Mouse (Mus musculus) neural tube, embryonic 15.5 days (tissue): ENCODE results near the gene Resf1. TPM values are rescaled to one million over a fixed set of nuclear protein-coding genes. Genes with fewer than 3 reads are reported as not detected.
"Not testable (repeated sequence)": the region's sequence is repeated elsewhere in the genome, so short reads cannot be mapped to it uniquely, and the experiment has no call there.

Experiments
- ATAC-seq: fragments of 200-750 bp; cut with Nextera tagmentation; 2 replicates; pipeline ENCODE4 v1.8.0; 2017; ENCODE audit warnings: mild to moderate bottlenecking, moderate TSS enrichment, moderate library complexity; ENCODE audit not compliant: low FRiP score
- H3K27ac ChIP-seq: fragments of 300-500 bp; sonication (generic); replicated peaks from 2 replicates; pipeline ENCODE4 v1.5.1; 2015; ENCODE audit warnings: mild to moderate bottlenecking, inconsistent platforms
- H3K27me3 ChIP-seq: fragments of 300-500 bp; sonication (generic); replicated peaks from 2 replicates; pipeline ENCODE4 v1.6.1; 2015; ENCODE audit warnings: inconsistent platforms
- H3K36me3 ChIP-seq: fragments of 300-500 bp; sonication (generic); 2 replicates; pipeline ENCODE4 v1.6.1; 2015; ENCODE audit warnings: inconsistent platforms
- H3K4me1 ChIP-seq: fragments of 300-500 bp; sonication (generic); 2 replicates; pipeline ENCODE4 v1.6.1; 2015; ENCODE audit warnings: inconsistent platforms
- H3K4me2 ChIP-seq: fragments of 300-500 bp; sonication (generic); 2 replicates; pipeline ENCODE4 v1.6.1; 2015; ENCODE audit warnings: inconsistent platforms, mild to moderate bottlenecking, moderate library complexity
- H3K4me3 ChIP-seq: fragments of 300-500 bp; sonication (generic); replicated peaks from 2 replicates; pipeline ENCODE4 v1.5.1; 2015; ENCODE audit warnings: mild to moderate bottlenecking, inconsistent platforms
- H3K9ac ChIP-seq: fragments of 300-500 bp; sonication (generic); replicated peaks from 2 replicates; pipeline ENCODE4 v1.6.1; 2015; ENCODE audit warnings: mild to moderate bottlenecking, inconsistent platforms
- H3K9me3 ChIP-seq: fragments of 300-500 bp; sonication (generic); replicated peaks from 2 replicates; pipeline ENCODE4 v1.6.1; 2016; ENCODE audit warnings: inconsistent platforms
- WGBS: fragments of 180-500 bp; shearing (Covaris S2); methylation state at CpG from one replicate; pipeline ENCODE4 v1.1.7; 2015; ENCODE audit warnings: mixed read lengths; 5-methylcytosine and 5-hydroxymethylcytosine counted together
- polyA plus RNA-seq: library from polyadenylated mRNA; unstranded; fragments of >200 nt; fragmentation: Nextera tagmentation; extraction: Ambion mirVana; gene quantifications from 2 replicates; pipeline ENCODE4 v1.2.1, GENCODE M21; 2015

The Resf1 gene
- polyA plus RNA-seq = 25.5 and 34.4 TPM in 2 replicates

DNA sequence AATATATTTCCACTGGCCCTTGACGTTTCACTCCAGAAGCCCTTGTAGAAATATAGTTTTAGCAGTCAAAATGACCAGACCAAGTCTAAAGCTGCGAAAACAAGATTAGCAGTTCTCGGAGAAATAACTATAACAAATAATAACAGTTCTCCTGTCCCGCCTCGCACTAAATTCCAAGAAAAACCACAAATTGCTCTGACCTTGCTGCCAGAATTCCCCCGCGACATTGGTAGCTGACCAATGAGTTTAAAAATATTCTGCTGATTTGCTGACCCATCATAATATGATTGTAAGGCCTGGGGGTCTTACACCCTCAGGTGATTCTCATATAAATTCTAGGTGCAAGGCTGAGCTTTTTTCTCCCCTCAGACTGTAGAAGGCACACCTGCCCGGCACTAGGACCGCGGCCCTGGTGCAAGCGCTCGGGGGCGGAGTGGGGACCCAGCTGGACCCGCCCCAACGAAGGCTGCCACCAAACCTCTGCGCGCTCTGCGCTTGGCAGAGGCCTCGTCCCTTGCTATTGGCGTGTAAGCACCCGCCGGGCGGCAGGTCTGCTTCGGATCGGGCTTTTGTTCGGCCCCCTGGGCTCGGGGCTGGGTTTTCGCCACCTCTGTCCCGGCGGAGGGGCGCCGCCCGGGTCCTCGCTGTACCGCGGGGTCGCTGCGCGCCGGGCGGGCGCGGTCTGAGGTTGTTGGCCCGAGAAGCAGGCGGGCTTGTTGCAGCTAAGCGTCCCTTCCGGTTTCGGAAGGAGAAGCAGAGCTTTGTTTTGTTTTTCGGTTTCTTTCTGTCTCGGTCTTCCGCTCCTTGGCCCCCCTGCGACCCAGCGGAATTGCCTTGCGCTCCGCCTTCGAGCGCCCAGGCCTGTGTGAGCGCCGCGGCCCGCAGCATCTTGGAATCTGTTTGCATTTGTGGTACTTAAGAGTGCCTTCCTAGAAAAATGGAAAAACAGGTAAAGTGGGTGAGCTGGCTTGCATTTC lies at the start of gene Resf1:
Gene Resf1 (plus strand): TSS at position 459 of the 977 bp plus-strand sequence.
- Histone ChIP-seq H3K4me3 (peak within 1 kb of the TSS; percentile 97), H3K4me1 (peaks cover 20% of the 10 kb centered on the region)
- 4% methylated on average over 59 of the region's 61 CpGs for WGBS

DNA sequence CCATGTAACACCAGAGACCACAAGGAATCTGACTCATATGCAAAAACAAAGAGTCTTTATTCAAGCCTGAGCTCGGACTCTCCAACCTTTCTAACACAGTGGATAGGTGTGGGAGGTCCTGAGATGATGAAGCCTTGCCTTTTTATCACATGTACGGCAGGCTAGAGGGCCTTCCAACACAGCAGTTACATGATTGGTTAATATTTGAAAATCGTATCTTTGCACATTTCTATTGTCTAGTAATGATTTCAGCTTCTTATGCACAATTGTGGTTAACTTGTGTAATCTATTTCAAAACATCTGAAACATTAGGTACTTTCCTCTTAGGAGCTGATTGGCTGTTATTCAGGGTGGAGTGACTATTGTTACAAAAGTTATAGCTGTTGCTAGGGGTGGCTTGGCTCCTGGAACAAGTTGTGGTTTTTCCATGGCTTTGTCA lies 48.4 kb upstream of the Resf1 start:
- Histone ChIP-seq H3K4me2 (no peak overlapping the region), H3K27ac (no peak overlapping the region), H3K27me3 (no peaks in the 10 kb centered on the region), H3K4me3 (no peak overlapping the region), H3K36me3 (no peaks in the 10 kb centered on the region), H3K4me1 (no peaks in the 10 kb centered on the region), H3K9me3 (no peaks in the 10 kb centered on the region; the same call in 1 of the 2 replicates), H3K9ac (no peak overlapping the region)
- no peak for ATAC-seq
- 84% methylated on average over 3 of the region's 3 CpGs for WGBS

More for the DNA sequence above, at the start of gene Resf1:
- peaks cover 13% of the 10 kb centered on the region; the same call in 1 of the 2 replicates for H3K36me3 ChIP-seq
- H3K4me2 ChIP-seq = peak within 1 kb of the TSS; percentile 59
- H3K9me3 ChIP-seq = no peaks in the 10 kb centered on the region
- H3K9ac ChIP-seq = peak within 1 kb of the TSS; percentile 99
- peak; percentile 99 for ATAC-seq
- H3K27ac ChIP-seq = peak within 1 kb of the TSS; percentile 99
- no peaks in the 10 kb centered on the region for H3K27me3 ChIP-seq

DNA sequence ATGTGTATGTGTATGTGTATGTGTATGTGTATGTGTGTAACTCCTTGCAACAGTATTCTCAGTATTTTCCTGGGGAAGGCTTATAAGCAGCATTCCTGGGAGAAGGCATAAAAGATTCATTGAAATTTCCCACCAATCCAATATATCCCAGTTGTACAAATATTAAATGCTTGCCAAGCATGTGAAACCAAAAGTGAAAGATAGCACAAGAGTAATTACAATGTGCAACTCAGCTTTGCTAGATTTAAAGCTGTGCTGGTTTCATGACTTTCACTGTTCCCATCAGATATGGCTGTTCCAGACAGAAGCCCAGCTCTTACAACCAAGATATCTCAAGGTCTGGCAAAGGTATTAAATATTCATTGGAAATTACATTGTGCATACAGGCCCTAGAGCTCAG lies 41.3 kb upstream of the Resf1 start:
- no peaks in the 10 kb centered on the region for H3K36me3 ChIP-seq
- H3K27ac ChIP-seq = no peak overlapping the region
- no peak for ATAC-seq
- H3K27me3 ChIP-seq = no peaks in the 10 kb centered on the region
- no peak overlapping the region for H3K9ac ChIP-seq
- H3K9me3 ChIP-seq = no peaks in the 10 kb centered on the region
- H3K4me3 ChIP-seq = no peak overlapping the region
- H3K4me1 ChIP-seq = no peaks in the 10 kb centered on the region
- H3K4me2 ChIP-seq = no peak overlapping the region

DNA sequence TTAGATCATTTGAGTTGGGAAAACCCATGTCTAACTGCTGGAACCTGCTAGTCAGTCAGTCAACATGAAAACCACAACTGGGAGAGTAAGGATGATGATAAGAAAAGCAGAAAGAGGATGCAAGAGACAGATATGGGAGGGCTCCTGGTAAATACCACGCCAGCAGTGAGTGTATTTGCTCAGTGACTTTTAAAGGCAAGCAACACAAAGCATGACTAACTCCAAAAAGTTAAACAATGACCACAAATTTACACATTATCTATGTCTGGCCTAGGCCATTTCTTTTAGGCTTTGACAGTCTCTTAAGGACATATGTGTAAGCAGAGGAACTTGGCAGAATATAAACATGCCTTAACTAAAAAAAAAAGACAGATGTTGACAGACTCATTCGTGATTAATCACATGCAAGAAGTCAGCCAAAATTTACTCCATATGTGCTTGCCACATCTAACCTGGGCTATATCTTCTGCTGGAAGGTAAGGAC lies 30.9 kb upstream of the Resf1 start:
- no peak overlapping the region for H3K4me3 ChIP-seq
- no peaks in the 10 kb centered on the region for H3K27me3 ChIP-seq
- 91% methylated on average over 2 of the region's 2 CpGs for WGBS
- no peaks in the 10 kb centered on the region for H3K4me1 ChIP-seq
- no peaks in the 10 kb centered on the region for H3K36me3 ChIP-seq
- ATAC-seq = no peak
- H3K9me3 ChIP-seq = no peaks in the 10 kb centered on the region
- no peak overlapping the region for H3K27ac ChIP-seq
- H3K9ac ChIP-seq = no peak overlapping the region
- no peak overlapping the region for H3K4me2 ChIP-seq

DNA sequence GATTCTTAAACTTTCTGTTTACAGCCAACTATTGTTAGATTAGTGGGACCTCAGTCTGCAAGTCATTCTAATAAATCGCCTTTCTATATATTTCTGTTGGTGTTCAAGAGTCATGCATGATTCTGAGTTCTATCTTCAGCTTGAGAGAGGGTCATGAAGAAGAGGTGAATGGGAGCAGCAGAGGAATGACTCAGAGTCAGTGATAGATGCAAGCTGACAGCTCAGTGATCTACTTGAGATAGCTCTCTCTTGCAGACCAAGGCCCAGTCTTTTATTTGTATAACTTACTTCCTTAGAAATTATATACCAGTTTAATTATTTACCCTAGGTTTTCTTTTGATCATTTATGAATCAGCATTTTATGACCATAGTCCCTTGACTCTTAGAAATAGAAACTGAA lies 30.3 kb upstream of the Resf1 start:
- H3K27me3 ChIP-seq = no peaks in the 10 kb centered on the region
- ATAC-seq = no peak
- no peaks in the 10 kb centered on the region for H3K9me3 ChIP-seq
- H3K4me3 ChIP-seq = no peak overlapping the region
- no peaks in the 10 kb centered on the region for H3K36me3 ChIP-seq
- 86% methylated on average over 1 of the region's 1 CpGs for WGBS
- no peak overlapping the region for H3K27ac ChIP-seq
- H3K9ac ChIP-seq = no peak overlapping the region
- H3K4me2 ChIP-seq = no peak overlapping the region
- no peaks in the 10 kb centered on the region for H3K4me1 ChIP-seq

DNA sequence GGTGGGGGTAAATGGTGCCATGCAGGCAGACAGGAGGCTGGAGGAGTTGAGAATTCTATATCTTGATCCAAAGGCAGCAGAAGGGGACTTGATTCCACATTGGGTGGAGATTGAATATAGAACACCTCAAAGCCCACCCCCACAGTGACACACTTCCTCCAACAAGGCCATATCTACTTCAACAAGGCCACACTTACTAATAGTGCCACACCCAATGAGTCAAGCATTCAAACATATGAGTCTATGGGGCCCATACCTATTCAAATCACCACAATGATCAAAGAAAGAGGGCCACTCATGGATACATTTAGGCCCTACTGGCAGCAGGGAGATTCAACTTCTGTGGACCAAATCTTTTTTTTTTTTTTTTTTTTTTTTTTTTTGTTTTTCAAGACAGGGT lies 28.7 kb upstream of the Resf1 start:
- no peak overlapping the region for H3K4me3 ChIP-seq
- H3K4me1 ChIP-seq = no peaks in the 10 kb centered on the region
- no peak overlapping the region for H3K9ac ChIP-seq
- H3K9me3 ChIP-seq = peaks cover 3% of the 10 kb centered on the region; the same call in 1 of the 2 replicates
- H3K36me3 ChIP-seq = no peaks in the 10 kb centered on the region
- ATAC-seq = no peak
- H3K27ac ChIP-seq = no peak overlapping the region
- H3K27me3 ChIP-seq = no peaks in the 10 kb centered on the region
- H3K4me2 ChIP-seq = no peak overlapping the region

DNA sequence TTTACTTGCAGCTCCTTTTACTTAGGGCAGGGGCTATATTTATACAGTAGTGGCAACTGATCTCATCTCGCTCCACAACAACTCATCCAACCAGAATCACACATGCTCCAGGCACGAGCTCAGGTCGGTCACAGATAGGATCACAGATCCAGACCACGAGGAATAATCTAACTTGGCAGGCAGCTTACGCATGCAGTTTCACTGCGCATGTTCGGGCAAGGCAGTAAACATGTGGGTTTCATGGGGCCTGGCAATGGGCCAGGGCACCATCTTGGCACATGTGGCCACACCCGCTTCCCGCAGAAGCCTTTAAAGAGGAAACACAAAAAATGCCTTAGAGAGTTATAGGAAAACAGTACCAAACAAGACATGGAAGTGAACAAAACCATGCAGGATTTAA lies 21.0 kb upstream of the Resf1 start:
- not testable (repeated sequence) for H3K4me1 ChIP-seq, H3K9me3 ChIP-seq, H3K4me2 ChIP-seq, H3K27ac ChIP-seq, H3K36me3 ChIP-seq, H3K4me3 ChIP-seq, H3K9ac ChIP-seq, H3K27me3 ChIP-seq, ATAC-seq
- 78% methylated on average over 9 of the region's 9 CpGs for WGBS

DNA sequence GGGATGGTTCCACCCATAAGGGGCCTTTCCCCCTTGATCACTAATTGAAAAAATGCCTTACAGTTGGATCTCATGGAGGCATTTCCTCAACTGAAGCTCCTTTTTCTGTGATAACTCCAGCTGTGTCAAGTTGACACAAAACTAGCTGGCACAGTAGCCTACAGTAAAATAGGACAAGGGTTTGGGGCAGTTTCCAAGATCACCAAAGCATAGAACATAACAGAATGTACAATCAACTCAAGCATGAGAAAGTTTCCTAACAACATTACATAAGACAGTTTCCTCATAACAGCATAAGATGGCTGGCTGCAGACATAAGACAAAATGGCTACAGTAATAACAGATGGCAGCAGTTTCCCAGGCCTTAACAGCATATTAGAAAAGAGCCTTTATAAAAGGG lies 6.0 kb upstream of the Resf1 start:
- not testable (repeated sequence) for H3K9me3 ChIP-seq, ATAC-seq, H3K9ac ChIP-seq, H3K4me2 ChIP-seq, H3K27me3 ChIP-seq, H3K4me1 ChIP-seq, H3K27ac ChIP-seq, H3K36me3 ChIP-seq, H3K4me3 ChIP-seq

DNA sequence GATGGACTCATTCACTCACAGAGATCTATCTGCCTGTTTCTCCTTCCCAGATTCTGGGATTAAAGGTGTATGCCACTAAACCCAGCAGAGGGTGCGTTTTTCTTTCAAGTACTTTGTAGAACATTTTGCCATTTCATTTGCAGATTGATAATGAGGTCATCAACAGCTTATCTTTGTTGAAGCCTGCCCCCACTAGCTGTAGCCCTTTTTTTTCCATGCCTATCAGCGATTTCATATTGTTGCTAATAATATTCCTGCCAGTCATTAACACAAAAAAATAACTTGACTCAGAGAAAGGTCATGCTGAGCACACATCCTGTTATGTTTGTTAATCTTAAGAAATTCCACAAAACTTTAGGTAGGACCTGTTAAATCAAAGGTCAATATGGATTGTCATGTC lies 2.1 kb upstream of the Resf1 start:
- Histone ChIP-seq H3K9ac (no peak overlapping the region), H3K4me2 (no peak overlapping the region), H3K36me3 (peaks cover 11% of the 10 kb centered on the region; the same call in 1 of the 2 replicates), H3K9me3 (no peaks in the 10 kb centered on the region), H3K27ac (no peak overlapping the region), H3K27me3 (no peaks in the 10 kb centered on the region), H3K4me3 (no peak overlapping the region), H3K4me1 (peaks cover 20% of the 10 kb centered on the region)
- ATAC-seq = no peak
- 96% methylated on average over 2 of the region's 2 CpGs for WGBS

DNA sequence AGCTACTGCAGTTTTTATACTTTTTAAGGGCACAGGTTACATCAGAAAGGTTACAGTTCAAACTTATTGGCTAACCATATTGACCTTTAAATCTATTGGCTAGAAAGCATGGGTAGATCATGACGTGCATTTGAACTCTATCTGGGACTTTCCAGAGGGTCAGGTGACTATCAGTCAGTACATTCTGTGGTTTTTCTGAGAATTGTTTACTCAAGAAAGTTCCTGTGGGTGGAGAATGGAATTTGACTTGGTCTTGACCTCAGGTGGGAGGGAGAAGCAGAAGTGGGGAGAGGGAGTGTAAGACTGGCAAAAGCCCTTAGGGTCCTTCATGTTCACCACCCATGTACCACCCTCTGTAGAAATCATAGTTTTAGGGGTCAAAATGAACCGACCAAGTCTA lies 1.4 kb upstream of the Resf1 start:
- 95% methylated on average over 2 of the region's 2 CpGs for WGBS

DNA sequence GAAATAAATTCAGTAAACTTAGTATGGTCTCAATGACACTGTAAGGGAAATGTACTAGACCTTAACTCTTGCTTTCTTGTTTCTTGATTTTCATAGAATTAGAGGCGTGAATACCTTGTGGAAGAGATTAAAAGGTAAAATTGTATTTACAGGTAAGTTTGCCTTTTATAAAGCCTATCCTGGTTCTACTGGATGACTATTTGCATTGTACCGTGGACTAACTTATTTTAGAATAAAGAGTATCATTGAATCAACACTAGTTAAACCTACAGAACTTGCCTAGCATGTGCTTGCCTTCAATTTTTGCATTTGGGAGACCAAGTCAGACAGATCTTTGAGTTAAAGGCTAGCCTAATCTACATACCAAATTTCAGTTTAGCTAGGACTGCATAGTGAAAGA lies 1.0 kb downstream of the Resf1 start:
- Histone ChIP-seq H3K4me2 (peak overlapping the region; percentile 59), H3K4me1 (peaks cover 20% of the 10 kb centered on the region), H3K27ac (peak overlapping the region; percentile 99; the same call in 1 of the 2 replicates), H3K27me3 (no peaks in the 10 kb centered on the region), H3K9ac (peak overlapping the region; percentile 99; the same call in 1 of the 2 replicates), H3K36me3 (peaks cover 20% of the 10 kb centered on the region; the same call in 1 of the 2 replicates), H3K4me3 (peak overlapping the region; percentile 97), H3K9me3 (no peaks in the 10 kb centered on the region)
- ATAC-seq = no peak
- WGBS = 51% methylated on average over 2 of the region's 2 CpGs

More for the DNA sequence above, 1.4 kb upstream of the Resf1 start:
- ATAC-seq = no peak
- Histone ChIP-seq H3K4me1 (peaks cover 20% of the 10 kb centered on the region), H3K9ac (no peak overlapping the region), H3K36me3 (peaks cover 12% of the 10 kb centered on the region; the same call in 1 of the 2 replicates), H3K4me3 (no peak overlapping the region), H3K4me2 (no peak overlapping the region), H3K27me3 (no peaks in the 10 kb centered on the region), H3K9me3 (no peaks in the 10 kb centered on the region), H3K27ac (no peak overlapping the region)

DNA sequence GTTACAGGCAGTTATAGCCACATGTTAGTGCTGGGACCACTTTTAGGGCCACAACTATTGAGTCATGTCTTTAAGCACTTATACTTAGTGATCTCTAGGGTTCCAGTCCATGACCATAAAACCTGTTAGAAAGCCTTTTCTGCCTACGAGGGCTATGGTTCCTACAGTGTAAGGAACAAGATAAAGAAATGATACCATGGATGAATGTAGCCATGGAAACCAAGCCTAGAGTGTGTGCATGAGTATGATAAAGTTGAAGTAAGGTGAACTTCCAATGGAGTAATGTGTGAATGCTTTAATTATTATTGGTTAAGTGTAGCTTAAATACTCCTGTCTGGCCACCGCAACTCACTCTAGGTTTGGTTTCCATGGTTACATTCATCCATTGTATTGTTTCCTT lies 1.8 kb downstream of the Resf1 start:
- peaks cover 20% of the 10 kb centered on the region for H3K4me1 ChIP-seq
- no peak overlapping the region for H3K27ac ChIP-seq
- peak overlapping the region; percentile 59 for H3K4me2 ChIP-seq
- no peaks in the 10 kb centered on the region for H3K9me3 ChIP-seq
- H3K27me3 ChIP-seq = no peaks in the 10 kb centered on the region
- H3K36me3 ChIP-seq = peaks cover 25% of the 10 kb centered on the region; the same call in 1 of the 2 replicates
- no peak for ATAC-seq
- H3K4me3 ChIP-seq = peak overlapping the region; percentile 97; the same call in 1 of the 2 replicates
- no peak overlapping the region for H3K9ac ChIP-seq
- 63% methylated on average over 2 of the region's 2 CpGs for WGBS
